Mouse (Mus musculus) CD4-positive, CD25-positive, alpha-beta regulatory T cell, adult 2 months (primary cell): ENCODE measurements around the gene Tmem177.

Source experiments
- DNase-seq: peaks from one replicate; pipeline ENCODE4 v3.0.0-alpha.2; 2012; ENCODE audit warnings: low read depth, low spot score

Tmem177 gene

DNA sequence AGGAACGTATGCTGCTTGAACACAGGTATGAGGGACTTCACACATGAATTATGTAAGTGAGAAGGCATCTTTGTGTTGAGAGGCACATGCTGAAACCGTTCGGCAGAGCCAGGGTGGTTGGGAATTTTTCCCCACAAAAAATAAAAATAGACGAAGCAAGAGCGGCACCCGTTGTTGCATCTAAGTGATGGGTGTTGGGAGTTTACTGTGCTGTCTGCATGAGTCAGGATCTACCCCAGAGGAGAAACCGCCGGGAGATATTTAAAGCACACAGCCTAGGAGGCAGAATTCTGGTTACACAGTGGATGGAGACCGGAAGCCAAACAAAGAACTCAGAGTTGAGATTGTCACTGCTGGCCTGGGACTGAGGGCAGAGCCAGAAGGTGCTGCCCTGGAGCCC, 21.9 kb downstream of the Tmem177 start:
- no peak for DNase-seq

DNA sequence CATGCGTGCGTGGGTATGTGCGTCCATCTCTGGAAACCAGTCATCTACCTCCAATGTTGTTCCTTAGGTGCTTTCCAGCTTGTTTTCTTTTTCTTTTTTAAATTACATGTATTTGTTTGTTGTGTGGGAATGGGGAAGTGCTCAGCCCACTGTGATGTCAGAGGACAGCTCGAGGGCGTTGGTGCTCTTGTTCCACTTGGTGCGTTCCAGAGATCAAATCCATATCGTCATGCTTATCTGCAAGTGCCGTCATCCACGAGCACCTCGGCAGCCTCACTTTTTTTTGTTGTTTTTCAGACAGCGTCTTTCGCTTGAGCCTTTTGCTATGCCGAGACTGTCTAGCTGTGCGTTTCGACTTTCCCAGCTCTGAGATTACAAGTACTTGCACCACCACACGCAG, 23.7 kb downstream of the Tmem177 start:
- DNase-seq = no peak

DNA sequence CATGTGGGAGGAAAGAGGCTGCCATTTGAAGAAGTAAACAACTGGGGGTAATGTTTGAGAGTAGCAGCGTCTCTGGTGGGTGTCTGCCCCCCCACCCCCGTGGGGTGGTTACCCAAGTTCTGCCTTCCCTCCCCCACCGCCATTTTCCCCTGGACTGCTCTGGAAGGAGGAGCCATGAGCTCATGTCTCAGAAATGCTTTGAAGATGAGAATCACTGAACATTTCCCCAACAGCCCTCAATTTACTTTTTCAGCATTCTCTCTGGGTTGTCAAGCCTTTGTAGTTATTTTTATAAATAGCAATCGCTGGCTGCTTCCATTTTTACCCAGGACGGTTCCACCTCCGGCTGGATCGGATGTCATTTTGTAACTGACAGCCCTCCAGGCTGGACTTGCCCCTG, 26.7 kb downstream of the Tmem177 start:
- DNase-seq = no peak

DNA sequence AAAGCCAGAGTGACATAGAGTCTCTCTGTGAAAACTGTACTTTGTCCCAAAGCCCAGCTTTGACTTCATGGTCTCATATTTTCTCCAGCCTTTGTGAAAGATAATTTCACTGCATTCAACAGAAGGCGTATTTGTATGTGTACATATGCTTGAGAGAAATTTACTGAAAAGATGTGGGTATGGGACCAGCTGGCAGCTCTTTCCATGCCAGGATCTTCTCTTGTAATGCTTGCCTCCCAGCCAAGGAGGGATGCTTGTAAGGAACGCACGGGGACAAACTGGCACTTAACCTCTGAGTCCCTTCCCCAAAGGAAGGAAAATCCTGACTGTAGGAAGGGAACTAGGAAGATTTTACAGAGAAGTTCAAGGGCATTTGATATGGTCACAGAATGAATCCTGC, 28.7 kb downstream of the Tmem177 start:
- no peak for DNase-seq

DNA sequence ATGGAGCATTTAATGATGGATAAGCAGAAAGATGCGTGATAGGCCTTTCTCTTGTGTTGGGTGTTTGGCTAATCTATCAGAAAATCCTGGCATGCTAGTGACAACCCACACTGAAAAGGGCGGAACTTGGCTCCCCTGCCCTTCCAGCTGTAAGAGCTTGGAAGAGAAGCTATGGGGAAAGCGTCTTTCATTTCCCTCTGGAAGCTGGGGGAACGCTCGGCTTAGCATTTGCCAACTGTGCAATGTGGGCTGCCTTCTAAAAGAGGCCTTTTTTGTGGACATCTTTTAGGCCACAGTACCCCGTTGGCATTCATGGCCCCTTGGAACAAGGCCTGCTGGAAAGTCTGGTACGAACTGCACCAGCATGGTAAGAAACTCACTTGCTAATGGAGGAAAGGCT, 34.1 kb downstream of the Tmem177 start:
- no peak for DNase-seq

DNA sequence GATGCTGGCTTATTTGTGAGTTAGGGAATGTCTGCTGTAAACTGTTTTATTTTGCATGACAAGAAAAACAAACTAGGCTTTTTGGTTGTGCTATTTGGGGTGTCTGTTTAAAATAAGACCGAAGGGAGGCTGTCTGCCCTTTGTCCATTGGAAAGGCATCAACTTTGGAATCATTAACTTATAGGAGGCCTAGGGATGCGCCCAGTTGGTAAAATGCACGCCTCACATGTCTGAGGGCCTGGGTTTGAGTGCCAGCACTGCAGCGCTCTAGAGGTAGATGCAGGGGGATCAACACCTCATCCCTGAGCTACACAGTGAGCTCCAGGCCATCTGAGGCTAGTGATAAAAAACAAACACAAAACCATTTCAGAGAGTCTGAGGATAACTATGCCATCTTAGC, 35.5 kb downstream of the Tmem177 start:
- DNase-seq = no peak

DNA sequence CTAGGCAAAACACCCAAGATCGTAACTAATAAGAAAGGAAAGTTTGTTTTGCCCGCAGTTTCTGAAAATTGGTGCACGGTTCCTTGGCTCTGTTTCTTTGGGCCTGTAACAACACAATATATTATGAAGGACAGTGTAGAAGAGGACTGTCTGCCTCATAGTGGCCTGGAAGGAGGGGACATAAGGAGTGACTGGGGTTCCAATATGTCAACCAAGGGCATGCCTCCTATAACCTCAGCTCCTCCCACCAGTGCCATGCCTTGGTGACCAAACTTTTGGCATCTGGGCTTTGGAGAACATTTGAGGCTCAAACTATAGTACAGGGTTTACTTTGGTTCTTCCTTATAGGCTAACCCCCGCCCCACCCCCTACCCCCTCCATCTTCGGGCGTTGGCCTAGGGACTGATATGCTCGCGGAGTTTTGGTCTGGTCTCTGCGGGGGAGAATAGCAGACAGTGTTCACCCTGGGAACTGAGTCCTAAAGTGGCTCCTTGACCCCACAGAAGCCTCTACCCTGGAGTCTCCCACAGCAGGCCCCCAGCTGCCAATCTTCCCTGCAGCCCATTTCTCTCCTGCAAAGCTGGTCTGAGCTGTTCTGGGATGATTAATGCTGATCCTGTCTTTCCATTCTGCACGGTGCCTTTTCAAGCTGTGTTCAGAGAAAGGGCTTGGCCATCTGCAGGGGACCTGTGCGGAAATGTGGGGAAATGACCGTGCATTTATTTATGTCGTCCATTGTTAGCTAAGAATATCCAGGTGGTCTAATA, 44.4 kb downstream of the Tmem177 start:
- DNase-seq = no peak

DNA sequence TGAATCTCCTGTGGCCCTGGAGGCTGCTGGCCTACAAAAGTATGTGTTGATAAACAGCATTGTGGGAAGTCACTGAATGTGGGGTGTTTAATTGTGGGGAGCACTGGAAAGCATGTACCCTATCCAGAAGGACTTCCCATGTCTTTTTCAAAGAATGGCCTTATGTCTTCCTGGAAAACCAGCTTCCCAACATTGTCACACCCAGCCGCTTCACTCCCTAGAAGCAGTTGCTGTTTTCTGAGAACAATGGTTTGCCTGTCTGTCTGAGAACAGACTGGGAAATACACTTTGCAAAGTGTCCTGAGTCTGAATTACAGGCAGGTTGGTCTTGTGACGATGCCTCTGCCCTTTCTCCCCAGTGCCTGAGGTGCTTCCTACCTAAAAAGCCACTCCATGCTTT, 45.7 kb downstream of the Tmem177 start:
- DNase-seq = no peak

DNA sequence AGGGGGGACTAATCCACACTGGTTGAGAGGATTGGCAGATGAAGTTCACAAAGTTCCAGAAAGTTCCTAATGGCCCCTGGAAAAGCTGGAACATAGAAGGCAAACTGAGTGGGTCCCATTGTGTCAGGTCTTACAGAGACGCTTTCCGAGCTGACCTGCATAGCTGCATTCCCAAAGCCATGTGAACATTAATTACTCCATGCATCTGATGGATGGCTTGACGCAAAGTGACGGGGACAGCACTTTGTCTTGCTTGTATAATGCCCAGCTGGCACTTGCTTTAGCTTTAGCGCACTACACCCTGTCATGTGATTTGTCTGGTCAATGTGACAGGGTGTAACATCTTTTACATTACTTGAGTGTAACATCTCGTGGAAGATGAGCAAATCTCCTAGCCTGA, 47.7 kb downstream of the Tmem177 start:
- no peak for DNase-seq

DNA sequence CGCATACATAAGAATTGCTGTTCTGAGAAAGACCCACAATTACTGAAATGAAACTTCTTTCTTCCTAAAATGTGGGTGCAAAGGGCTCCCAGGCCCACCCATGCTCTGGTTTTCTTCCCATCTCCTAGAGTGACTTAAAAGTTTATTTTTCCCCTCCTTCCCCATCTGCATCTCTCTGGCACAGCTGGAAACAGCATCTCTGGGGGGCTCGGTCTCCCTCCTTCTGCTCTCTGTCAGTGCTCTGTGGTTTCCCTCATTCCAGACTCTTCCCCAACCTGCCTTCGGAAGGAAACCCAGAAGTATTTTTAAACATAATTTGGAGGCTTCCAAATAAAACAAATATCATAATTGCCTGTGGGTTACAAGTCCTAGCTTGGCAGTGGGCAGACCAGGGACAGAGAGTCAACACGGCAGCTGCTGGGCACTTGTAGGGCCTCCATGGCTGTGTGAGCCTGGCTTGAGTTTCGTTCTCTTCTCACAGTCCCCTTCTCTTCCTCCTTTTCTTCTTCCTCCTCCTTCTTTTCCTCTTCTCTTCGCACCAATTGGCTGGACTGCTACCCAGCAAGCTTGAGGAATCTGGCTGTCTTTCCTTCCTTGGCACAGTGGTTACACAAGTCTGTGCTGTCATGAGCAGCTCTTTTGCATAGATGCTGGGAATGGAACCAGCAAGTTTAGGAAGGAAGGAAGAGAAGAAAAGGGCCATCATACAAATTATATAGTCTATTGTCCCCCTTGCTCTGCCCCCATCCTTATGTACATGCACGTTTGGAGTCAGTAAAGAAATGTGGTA, 49.3 kb downstream of the Tmem177 start:
- DNase-seq = no peak

DNA sequence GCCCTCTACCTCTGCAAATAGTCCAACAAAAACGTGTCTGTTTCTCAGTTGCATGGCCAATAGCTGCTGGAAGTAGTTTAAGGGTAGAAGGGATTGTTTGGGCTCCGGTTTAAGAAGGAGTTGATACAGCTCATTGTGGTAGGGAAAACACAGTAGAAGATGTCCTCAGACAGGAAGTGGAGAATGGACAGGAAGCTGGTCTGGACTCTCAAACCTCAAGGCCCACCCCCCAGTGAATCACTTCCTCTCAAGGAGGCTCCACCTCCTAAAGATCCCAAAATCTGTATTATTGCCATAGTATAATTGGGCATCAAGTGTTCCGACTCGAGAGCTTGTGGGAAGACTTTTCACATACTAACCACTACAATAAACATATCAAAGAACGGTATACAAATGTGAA, 53.4 kb downstream of the Tmem177 start:
- DNase-seq = no peak
